Mouse (Mus musculus) cerebellum, adult 2 months (tissue): ENCODE measurements around the gene Tdrd9.

Experiments
- CTCF ChIP-seq: fragments of 200-500 bp; IDR thresholded peaks from 2 replicates; pipeline ENCODE4 v1.5.1; 2011; ENCODE audit warnings: low read depth, mild to moderate bottlenecking, control low read depth, low read length, moderate library complexity, borderline replicate concordance; ENCODE audit not compliant: insufficient read depth
- POLR2A ChIP-seq: fragments of 200-500 bp; IDR thresholded peaks from 2 replicates; pipeline ENCODE4 v1.6.1; 2011; ENCODE audit warnings: low read length, control low read depth, borderline replicate concordance; ENCODE audit not compliant: insufficient read depth

DNA sequence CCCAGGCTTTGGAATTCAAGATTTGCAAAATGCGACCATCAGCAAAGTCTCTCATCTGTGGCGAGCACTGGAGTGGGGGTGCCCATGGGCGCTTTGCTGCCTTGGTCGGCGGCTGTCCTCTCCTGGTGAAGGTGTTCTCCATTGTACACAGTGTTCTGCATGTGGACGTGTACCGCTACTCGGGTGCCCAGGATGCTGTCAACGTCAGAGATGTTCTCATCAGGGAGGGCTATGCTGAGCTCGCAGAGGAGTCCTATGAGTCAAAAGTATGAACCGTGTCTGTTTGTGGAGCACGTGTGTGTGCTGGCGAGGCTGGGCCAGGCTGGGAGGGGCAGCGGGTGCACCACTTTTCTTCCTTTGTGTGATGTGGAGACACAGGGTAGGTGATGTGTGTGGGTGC is 71.3 kb downstream of the Tdrd9 start:
- TF ChIP-seq CTCF (no peak), POLR2A (no peak)
